Mouse (Mus musculus): ENCODE measurements around the gene Mmd. TPM values are rescaled to one million over a fixed set of nuclear protein-coding genes. Genes with fewer than 3 reads are reported as not detected.

Gene Mmd
- polyA plus RNA-seq (2014; fragmentation: Illumina TruSeq; extraction: RNeasy Lipid Tissue Mini Kit (QIAGEN cat#74804); ENCODE audit: low read depth, low replicate concordance): 90.8 TPM

GRCm38 (mm10) chr11:90249025-90249650, at the start of gene Mmd:
Mmd (plus strand) TSS chr11:90249456.

Other genes starting within 250 kb of the Mmd start
- gene Pctp, start 246.6 kb upstream of the Mmd start, polyA plus RNA-seq (2014; fragmentation: Illumina TruSeq; extraction: RNeasy Lipid Tissue Mini Kit (QIAGEN cat#74804); ENCODE audit: low read depth, low replicate concordance): 19.6 TPM
- 5.3 TPM for gene Tmem100, start 219.1 kb upstream of the Mmd start, polyA plus RNA-seq (2014; fragmentation: Illumina TruSeq; extraction: RNeasy Lipid Tissue Mini Kit (QIAGEN cat#74804); ENCODE audit: low read depth, low replicate concordance)
- gene Gm45716, start 61.8 kb upstream of the Mmd start, polyA plus RNA-seq (2014; fragmentation: Illumina TruSeq; extraction: RNeasy Lipid Tissue Mini Kit (QIAGEN cat#74804); ENCODE audit: low read depth, low replicate concordance): 13.1 TPM
- gene Hlf, start 141.4 kb downstream of the Mmd start, polyA plus RNA-seq (2014; fragmentation: Illumina TruSeq; extraction: RNeasy Lipid Tissue Mini Kit (QIAGEN cat#74804); ENCODE audit: low read depth, low replicate concordance): 46.3 TPM